31 mouse cellular contexts compared by ENCODE assay signal in the genomic region with DNA sequence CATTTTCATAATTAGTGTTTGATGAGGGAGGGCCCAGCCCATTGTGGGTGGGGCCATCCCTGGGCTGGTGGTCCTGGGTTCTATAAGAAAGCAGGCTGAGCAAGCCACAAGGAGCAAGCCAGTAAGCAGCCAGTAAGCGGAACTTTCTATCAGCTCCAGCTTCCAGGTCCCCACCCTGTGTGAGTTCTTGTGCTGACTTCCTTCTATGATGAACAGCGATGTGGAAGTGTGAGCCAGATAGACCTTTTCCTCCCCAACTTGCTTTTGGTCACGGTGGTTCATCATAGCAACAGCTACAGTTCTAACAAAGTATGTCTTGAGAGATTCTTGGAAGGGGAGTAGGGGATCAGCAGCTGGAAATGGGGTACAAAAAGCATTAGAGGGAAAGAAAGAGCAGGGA. TPM values are rescaled to one million over a fixed set of nuclear protein-coding genes. Genes with fewer than 3 reads are reported as not detected.
DNase-seq lines count a peak whose midpoint lies in the region; ATAC-seq and TF ChIP-seq lines count a peak whose summit lies in the region.
"Had no signal": no experiment of that assay in that cellular context is flagged by ENCODE, and none has a peak within 500 bp of the region (broad histone marks: within the 10 kb centered on the region; RNA-seq: fewer than 3 reads in every experiment).

No protein-coding gene starts in this region.

- H3K27me3 ChIP-seq in liver, adult 2 months (ENCODE audit: control insufficient read depth, insufficient read depth, low read length) = no peaks in the 10 kb centered on the region
- no peaks in the 10 kb centered on the region for H3K27me3 ChIP-seq in liver, embryonic 11.5 days (replicated peaks; ENCODE audit: control insufficient read depth, insufficient read depth, low read length)
- H3K27me3 ChIP-seq in hindbrain, embryonic 10.5 days (ENCODE audit: insufficient read depth, poor library complexity, severe bottlenecking) = 0 out of 2 replicates have a peak, but pooled peaks cover 2% of the 10 kb centered on the region
- H3K27me3 ChIP-seq: embryonic facial prominence, embryonic 12.5 days; forebrain, embryonic 13.5 days; Patski had no signal

- no peaks in the 10 kb centered on the region for H3K79me2 ChIP-seq in liver, adult 2 months (ENCODE audit: control insufficient read depth, insufficient read depth, low read length)

- WGBS in liver, adult 2 months = 78% methylated on average over 3 of the region's 3 CpGs
- WGBS in liver, embryonic 11.5 days = 46% methylated on average over 3 of the region's 3 CpGs
- WGBS in bone marrow, adult 2 months = 37% methylated on average over 3 of the region's 3 CpGs
- 87% methylated on average over 3 of the region's 3 CpGs for WGBS in hindbrain, embryonic 10.5 days

- H3K4me3 ChIP-seq in liver, adult 2 months (ENCODE audit: insufficient read depth, low read depth, low read length) = no peak overlapping the region
- H3K4me3 ChIP-seq in liver, embryonic 11.5 days (ENCODE audit: low read depth, low read length) = no peak overlapping the region
- no peak overlapping the region for H3K4me3 ChIP-seq in bone marrow, adult 2 months (replicated peaks; ENCODE audit: control insufficient read depth, low read depth, low read length)
- no peak overlapping the region for H3K4me3 ChIP-seq in hindbrain, embryonic 10.5 days
- H3K4me3 ChIP-seq: embryonic facial prominence, embryonic 10.5 days; embryonic facial prominence, embryonic 12.5 days; forebrain, embryonic 13.5 days had no signal

- H3K27ac ChIP-seq in liver, adult 2 months (replicated peaks; ENCODE audit: insufficient read depth, low read depth, low read length) = peak overlapping the region; percentile 42; the same call in 1 of the 2 replicates
- no peak overlapping the region for H3K27ac ChIP-seq in liver, embryonic 11.5 days (ENCODE audit: low read depth, low read length)
- peak overlapping the region; percentile 50; the same call in 1 of the 2 replicates for H3K27ac ChIP-seq in bone marrow, adult 2 months (ENCODE audit: control insufficient read depth, insufficient read depth, low read depth, low read length, poor library complexity)
- H3K27ac ChIP-seq in hindbrain, embryonic 10.5 days = no peak overlapping the region
- H3K27ac ChIP-seq: embryonic facial prominence, embryonic 10.5 days; embryonic facial prominence, embryonic 12.5 days; forebrain, embryonic 13.5 days had no signal

- no peak for ATAC-seq in liver, embryonic 11.5 days (replicated peaks; ENCODE audit: low FRiP score)
- ATAC-seq in megakaryocyte, adult 5-6 weeks (ENCODE audit: poor library complexity, severe bottlenecking) = peak; percentile 61
- ATAC-seq: activated CD4-positive, CD25-positive, alpha-beta regulatory T cell, adult 4 months; CD4-positive, CD25-positive, alpha-beta regulatory T cell, adult 4 months; forebrain, embryonic 13.5 days; forebrain, embryonic 16.5 days; Patski had no signal

- H3K36me3 ChIP-seq in liver, adult 2 months (ENCODE audit: control insufficient read depth, insufficient read depth, low read length) = no peaks in the 10 kb centered on the region
- H3K36me3 ChIP-seq in liver, embryonic 11.5 days (ENCODE audit: control insufficient read depth, insufficient read depth, low read length) = no peaks in the 10 kb centered on the region
- no peaks in the 10 kb centered on the region for H3K36me3 ChIP-seq in hindbrain, embryonic 10.5 days
- H3K36me3 ChIP-seq: embryonic facial prominence, embryonic 10.5 days; embryonic facial prominence, embryonic 12.5 days; G1E had no signal

- H3K9ac ChIP-seq in liver, adult 2 months (ENCODE audit: low read depth, low read length) = no peak overlapping the region
- H3K9ac ChIP-seq in liver, embryonic 11.5 days (ENCODE audit: low read depth, low read length) = no peak overlapping the region
- H3K9ac ChIP-seq: embryonic facial prominence, embryonic 12.5 days; forebrain, embryonic 13.5 days had no signal

- H3K4me1 ChIP-seq in liver, adult 2 months (ENCODE audit: control insufficient read depth, insufficient read depth, low read length) = peaks cover 3% of the 10 kb centered on the region; the same call in 1 of the 2 replicates
- peaks cover 6% of the 10 kb centered on the region for H3K4me1 ChIP-seq in liver, embryonic 11.5 days (replicated peaks; ENCODE audit: control insufficient read depth, insufficient read depth, low read length)
- no peaks in the 10 kb centered on the region; the same call in 1 of the 2 replicates for H3K4me1 ChIP-seq in bone marrow, adult 2 months (ENCODE audit: control insufficient read depth, insufficient read depth, low read length)
- H3K4me1 ChIP-seq in hindbrain, embryonic 10.5 days (replicated peaks) = peaks cover 7% of the 10 kb centered on the region

- no peak for DNase-seq in liver, adult 2 months (ENCODE audit: extremely low read depth, low read depth, low spot score)
- DNase-seq in liver, embryonic 11.5 days (ENCODE audit: low spot score) = no peak
- no peak for DNase-seq in hindbrain, embryonic 10.5 days (ENCODE audit: low spot score)
- DNase-seq in embryo, embryonic 9.5 days (ENCODE audit: extremely low spot score) = no peak
- DNase-seq: adrenal gland, adult 8-10 months; adrenal gland, postnatal 14 days; adrenal gland, postnatal 36 days; B cell, adult 2 months; cerebellum, adult 11 months; cerebellum, adult 18-20 months; cerebellum, adult 8-10 months; cerebellum, adult 9-11 months; cerebellum, postnatal 14 days; cerebellum, postnatal 36 days; embryo, embryonic 11 days had no signal

- TF ChIP-seq CTCF in liver, adult 2 months (IDR thresholded peaks at IDR 0.05; ENCODE audit: low read depth, low read length) = no peak
- TF ChIP-seq CTCF in bone marrow, adult 2 months (IDR thresholded peaks at IDR 0.05; ENCODE audit: control insufficient read depth, insufficient read depth, low read length) = no peak

- no peak for TF ChIP-seq POLR2A in liver, adult 2 months (IDR thresholded peaks at IDR 0.05; ENCODE audit: extremely low read depth, insufficient read depth, low read length)
- TF ChIP-seq POLR2A in bone marrow, adult 2 months (IDR thresholded peaks at IDR 0.05; ENCODE audit: borderline replicate concordance, control insufficient read depth, low read depth, low read length) = no peak

- no peak overlapping the region for H3K4me2 ChIP-seq in liver, embryonic 11.5 days
- H3K4me2 ChIP-seq: embryonic facial prominence, embryonic 12.5 days; forebrain, embryonic 13.5 days had no signal

- H3K9me3 ChIP-seq in liver, embryonic 11.5 days (ENCODE audit: control insufficient read depth, low read length) = no peaks in the 10 kb centered on the region
- no peaks in the 10 kb centered on the region for H3K9me3 ChIP-seq in hindbrain, embryonic 10.5 days
- H3K9me3 ChIP-seq: embryonic facial prominence, embryonic 10.5 days; embryonic facial prominence, embryonic 12.5 days; forebrain, embryonic 13.5 days; G1E had no signal

RNA-seq across cellular contexts. Expression of a gene that starts 8.1 kb away (rescaled TPM):
- 0.09 TPM in 1 of 2 replicates, not detected in the other for total RNA-seq in liver, adult 2 months (2014; rRNA removed)
- polyA plus RNA-seq in liver, adult 2 months (2012; rRNA removed) = 0.12 and 0.20 TPM in 2 replicates
- 0.32 and 0.34 TPM in 2 replicates for polyA plus RNA-seq in liver, embryonic 11.5 days (2014; fragmentation: Nextera tagmentation; extraction: Ambion mirVana)
- 15.2 and 60.1 TPM in 2 replicates for polyA plus RNA-seq in bone marrow, adult 2 months (2011; ENCODE audit: insufficient read depth, insufficient read length, low replicate concordance, missing spikeins)
- total RNA-seq in megakaryocyte, adult 5-6 weeks (2015) = 54.2 and 58.1 TPM in 2 replicates
- 60.7 and 63.3 TPM in 2 replicates for total RNA-seq in megakaryocyte, adult 5-6 weeks (2017)
- polyA plus RNA-seq in hindbrain, embryonic 10.5 days (2016; fragmentation: Nextera tagmentation; extraction: Ambion mirVana) = 0.35 and 0.51 TPM in 2 replicates
- total RNA-seq: CH12.LX, G1E had no signal
- polyA plus RNA-seq: embryonic facial prominence, embryonic 12.5 days had no signal

RNA-seq across cellular contexts. Expression of a gene that starts 23.5 kb away (rescaled TPM):
- total RNA-seq in liver, adult 2 months (2014; rRNA removed) = not detected in 2 replicates
- polyA plus RNA-seq in liver, adult 2 months (2012; rRNA removed) = not detected in 2 replicates
- not detected in 2 replicates for polyA plus RNA-seq in liver, embryonic 11.5 days (2014; fragmentation: Nextera tagmentation; extraction: Ambion mirVana)
- not detected in 2 replicates for polyA plus RNA-seq in bone marrow, adult 2 months (2011; ENCODE audit: insufficient read depth, insufficient read length, low replicate concordance, missing spikeins)
- not detected in 2 replicates for total RNA-seq in megakaryocyte, adult 5-6 weeks (2015)
- not detected in 2 replicates for total RNA-seq in megakaryocyte, adult 5-6 weeks (2017)
- 0.06 TPM in 1 of 2 replicates, not detected in the other for polyA plus RNA-seq in hindbrain, embryonic 10.5 days (2016; fragmentation: Nextera tagmentation; extraction: Ambion mirVana)
- total RNA-seq: adrenal gland, adult 18-20 months; adrenal gland, adult 8-10 months; adrenal gland, postnatal 14 days; adrenal gland, postnatal 36 days; CH12.LX; common myeloid progenitor, adult 5-6 weeks; G1E had no signal
- polyA plus RNA-seq: activated CD4-positive, CD25-positive, alpha-beta regulatory T cell, adult 4 months; brain, embryonic 14.5 days; CD4-positive, CD25-positive, alpha-beta regulatory T cell, adult 4 months; embryonic facial prominence, embryonic 10.5 days; embryonic facial prominence, embryonic 12.5 days; embryonic facial prominence, embryonic 14.5 days; forebrain, embryonic 13.5 days; forebrain, embryonic 16.5 days; G1E; Patski had no signal

RNA-seq across cellular contexts. Expression of a gene that starts 44.5 kb away (rescaled TPM):
- total RNA-seq in liver, adult 2 months (2014; rRNA removed) = not detected in 2 replicates
- polyA plus RNA-seq in liver, adult 2 months (2012; rRNA removed) = not detected in 2 replicates
- 0.56 and 0.96 TPM in 2 replicates for polyA plus RNA-seq in liver, embryonic 11.5 days (2014; fragmentation: Nextera tagmentation; extraction: Ambion mirVana)
- polyA plus RNA-seq in bone marrow, adult 2 months (2011; ENCODE audit: insufficient read depth, insufficient read length, low replicate concordance, missing spikeins) = 1.1 TPM in 1 of 2 replicates, not detected in the other
- total RNA-seq in megakaryocyte, adult 5-6 weeks (2015) = 0.27 and 0.51 TPM in 2 replicates
- total RNA-seq in megakaryocyte, adult 5-6 weeks (2017) = 0.26 TPM in 1 of 2 replicates, not detected in the other
- 0.08 and 0.10 TPM in 2 replicates for polyA plus RNA-seq in hindbrain, embryonic 10.5 days (2016; fragmentation: Nextera tagmentation; extraction: Ambion mirVana)
- total RNA-seq: adrenal gland, adult 18-20 months; adrenal gland, adult 8-10 months; adrenal gland, postnatal 14 days; adrenal gland, postnatal 36 days had no signal
- polyA plus RNA-seq: forebrain, embryonic 11.5 days; forebrain, embryonic 13.5 days; forebrain, embryonic 16.5 days; Patski had no signal

Comparison
In these comparisons a context has a peak if more than half of its experiments do, and no peak if none do; other contexts are left out.
1. H3K27ac ChIP-seq: peak in liver, adult 2 months (single experiment) and bone marrow, adult 2 months (single experiment); none in liver, embryonic 11.5 days (single experiment) and hindbrain, embryonic 10.5 days (single experiment).
2. RNA of a gene that starts 8.1 kb away (polyA plus RNA-seq): 15.2 to 60.1 TPM in bone marrow, adult 2 months; 0.35 to 0.51 TPM in hindbrain, embryonic 10.5 days, 0.32 to 0.34 TPM in liver, embryonic 11.5 days and 0.12 to 0.20 TPM in liver, adult 2 months; every median in the first group is over 10 times any median in the second.